In the genomic region with DNA sequence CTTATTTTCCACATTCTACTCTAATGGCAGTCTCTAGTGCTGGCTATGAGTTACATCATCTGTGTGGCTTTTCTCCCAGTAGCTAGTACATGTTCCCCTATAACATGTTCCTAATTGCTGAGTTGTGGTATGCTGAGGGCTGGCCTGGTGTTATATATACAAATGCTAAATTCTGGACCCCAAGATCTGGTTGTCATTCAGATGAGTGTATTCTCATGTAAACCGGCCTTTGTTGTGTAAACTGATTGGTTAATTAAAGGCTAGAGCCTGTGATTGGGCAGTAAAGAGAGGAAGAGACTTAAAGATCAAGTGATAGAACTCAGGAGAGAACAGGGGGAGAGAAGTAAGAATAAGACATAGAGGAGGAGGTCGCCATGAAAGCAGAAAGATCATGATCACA, we compare ENCODE assay signal across 23 mouse cellular contexts.
DNase-seq lines count a peak whose midpoint lies in the region; ATAC-seq and TF ChIP-seq lines count a peak whose summit lies in the region.
"Had no signal": no experiment of that assay in that cellular context is flagged by ENCODE, and none has a peak within 500 bp of the region (broad histone marks: within the 10 kb centered on the region; RNA-seq: fewer than 3 reads in every experiment).

No protein-coding gene starts in this region.

- H3K4me1 ChIP-seq in bone marrow macrophage, adult 2 months (ENCODE audit: control insufficient read depth, insufficient read depth, low read length), result peaks cover 52% of the 10 kb centered on the region
- peaks cover 18% of the 10 kb centered on the region for H3K4me1 ChIP-seq in hindbrain, embryonic 12.5 days

- no peak overlapping the region for H3K4me2 ChIP-seq in hindbrain, embryonic 12.5 days (replicated peaks)
- H3K4me2 ChIP-seq: embryonic facial prominence, embryonic 13.5 days; forebrain, embryonic 12.5 days; heart, embryonic 12.5 days; hindbrain, embryonic 15.5 days had no signal

- no peak overlapping the region for H3K4me3 ChIP-seq in gastrocnemius, adult 2 months
- H3K4me3 ChIP-seq in bone marrow macrophage, adult 2 months (ENCODE audit: insufficient read depth, low read length), result no peak overlapping the region
- H3K4me3 ChIP-seq in hindbrain, embryonic 12.5 days, result no peak overlapping the region
- H3K4me3 ChIP-seq: embryonic facial prominence, embryonic 13.5 days; forebrain, embryonic 12.5 days; heart, adult 2 months; heart, embryonic 12.5 days; hindbrain, embryonic 10.5 days; hindbrain, embryonic 15.5 days had no signal

- intact Hi-C loops in gastrocnemius, adult 2 months (cut with DNase I), result loop anchor here (5.0 kb wide), 1 partner anchor 38 kb away; no protein-coding TSS in a partner anchor

- H3K9me3 ChIP-seq in hindbrain, embryonic 12.5 days (replicated peaks), result no peaks in the 10 kb centered on the region
- H3K9me3 ChIP-seq: embryonic facial prominence, embryonic 13.5 days; forebrain, embryonic 12.5 days; heart, embryonic 12.5 days; hindbrain, embryonic 10.5 days; hindbrain, embryonic 15.5 days had no signal

- TF ChIP-seq CTCF in gastrocnemius, adult 2 months (IDR thresholded peaks at IDR 0.05), result no peak
- TF ChIP-seq CTCF in bone marrow macrophage, adult 2 months (IDR thresholded peaks at IDR 0.05; ENCODE audit: low read depth, low read length), result no peak

- no peaks in the 10 kb centered on the region for H3K27me3 ChIP-seq in hindbrain, embryonic 12.5 days
- H3K27me3 ChIP-seq: embryonic facial prominence, embryonic 13.5 days; forebrain, embryonic 12.5 days; heart, embryonic 12.5 days; hindbrain, embryonic 15.5 days; Patski had no signal

- H3K9ac ChIP-seq in hindbrain, embryonic 12.5 days, result no peak overlapping the region
- H3K9ac ChIP-seq: embryonic facial prominence, embryonic 13.5 days; forebrain, embryonic 12.5 days; heart, embryonic 12.5 days; hindbrain, embryonic 15.5 days had no signal

- H3K36me3 ChIP-seq in hindbrain, embryonic 12.5 days, result no peaks in the 10 kb centered on the region
- H3K36me3 ChIP-seq: embryonic facial prominence, embryonic 13.5 days; forebrain, embryonic 12.5 days; heart, embryonic 12.5 days; hindbrain, embryonic 10.5 days; hindbrain, embryonic 15.5 days had no signal

- TF ChIP-seq POLR2A in bone marrow macrophage, adult 2 months (IDR thresholded peaks at IDR 0.05; ENCODE audit: borderline replicate concordance, low read depth, low read length), result no peak

- ATAC-seq in megakaryocyte progenitor cell, adult 5-6 weeks (replicated peaks; ENCODE audit: poor library complexity), result 0 out of 2 replicates have a peak, but pooled peaks have one; percentile 12
- no peak for ATAC-seq in hindbrain, embryonic 12.5 days (ENCODE audit: low FRiP score)
- ATAC-seq: CD4-positive, CD25-positive, alpha-beta regulatory T cell, adult 4 months; forebrain, embryonic 16.5 days; intestine, embryonic 16.5 days; Patski had no signal

- DNase-seq in gastrocnemius, adult 2 months, result no peak
- no peak for DNase-seq in gastrocnemius, postnatal 25 days
- peak; percentile 92 for DNase-seq in ES-CJ7 (ENCODE audit: low read depth, low spot score)
- DNase-seq in right cerebral cortex, postnatal 10 days (ENCODE audit: low spot score in 2 of 2), result no peak
- DNase-seq: adrenal gland, postnatal 10 days; B cell, adult 2 months; cerebellum, adult 11-12 months; cerebellum, adult 9-10 months; cerebellum, postnatal 36 days; gastrocnemius, postnatal 36 days; heart, adult 2 months had no signal

- H3K27ac ChIP-seq in gastrocnemius, adult 2 months, result peak overlapping the region; percentile 93; the same call in 1 of the 2 replicates
- H3K27ac ChIP-seq in bone marrow macrophage, adult 2 months (ENCODE audit: insufficient read depth, low read depth, low read length), result peak overlapping the region; percentile 10
- H3K27ac ChIP-seq in hindbrain, embryonic 12.5 days, result no peak overlapping the region
- H3K27ac ChIP-seq: embryonic facial prominence, embryonic 13.5 days; forebrain, embryonic 12.5 days; heart, adult 2 months; hindbrain, embryonic 10.5 days; hindbrain, embryonic 15.5 days had no signal

- WGBS in hindbrain, embryonic 12.5 days, result 55% methylated on average over 2 of the region's 2 CpGs
